Mouse (Mus musculus): ENCODE results near the gene Atp5h. TPM values are rescaled to one million over a fixed set of nuclear protein-coding genes. Genes with fewer than 3 reads are reported as not detected.

Gene Atp5h
- total RNA-seq, 1 experiment = 342 TPM

DNA sequence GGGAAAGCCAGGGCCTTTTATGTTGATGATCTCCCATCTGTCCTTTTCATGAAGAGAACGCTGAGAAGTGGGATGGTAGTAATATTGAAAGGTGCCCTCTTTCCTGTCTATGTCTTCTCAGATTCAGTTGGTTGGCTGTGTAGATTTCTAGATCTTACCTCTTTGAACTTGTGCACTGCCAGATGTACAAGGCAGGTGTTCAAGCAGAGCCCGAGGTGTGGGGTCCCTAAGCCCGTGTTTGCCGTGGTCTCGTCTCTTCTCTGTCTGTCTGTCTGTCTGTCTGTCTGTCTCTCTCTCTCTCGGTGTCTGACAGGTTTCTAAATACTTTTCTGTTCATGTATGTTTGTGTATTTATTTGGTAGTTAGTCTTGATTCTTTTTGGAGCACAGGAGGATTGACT is 5.9 kb upstream of the Atp5h start:
- H3K9me3 ChIP-seq (ENCODE audit: control insufficient read depth, insufficient read depth, low read depth, low read length) = no peaks in the 10 kb centered on the region
- no peak overlapping the region for H3K4me3 ChIP-seq (ENCODE audit: insufficient read depth in 1 of 2, low read depth in 1 of 2, low read length in 2 of 2, poor library complexity in 1 of 2, severe bottlenecking in 1 of 2)
- no peak overlapping the region for H3K27ac ChIP-seq (ENCODE audit: insufficient read depth, low read depth, low read length, poor library complexity, severe bottlenecking)
- H3K4me1 ChIP-seq (ENCODE audit: control insufficient read depth in 2 of 2, insufficient read depth in 2 of 2, low read length in 2 of 2, poor library complexity in 1 of 2) = peaks cover 4 to 7% of the 10 kb centered on the region in 2 experiments; a peak in 2 of 4 replicates
- in situ Hi-C loops (cut with MboI; ENCODE audit: low sequenced_read_pairs in 2 of 2, unreplicated experiment in 2 of 2) = no loop called here
- H3K36me3 ChIP-seq (ENCODE audit: control insufficient read depth, insufficient read depth, low read length, poor library complexity, severe bottlenecking) = peaks cover 16% of the 10 kb centered on the region; the same call in 1 of the 2 replicates
- no peak for DNase-seq (ENCODE audit: low read depth, low spot score)
- H3K9ac ChIP-seq (ENCODE audit: insufficient read depth, low read depth, low read length, poor library complexity, severe bottlenecking) = no peak overlapping the region
- TF ChIP-seq ZNF384 (IDR thresholded peaks at IDR 0.05; ENCODE audit: low read depth, low read length) (no peak), MAFK (IDR thresholded peaks at IDR 0.05; ENCODE audit: insufficient read depth, low read depth, low read length) (no peak), ZC3H11A (IDR thresholded peaks at IDR 0.05; ENCODE audit: borderline replicate concordance, low read depth, low read length) (no peak), HCFC1 (IDR thresholded peaks at IDR 0.05; ENCODE audit: borderline replicate concordance, insufficient read depth, low read length) (no peak), CHD2 (IDR thresholded peaks at IDR 0.05; ENCODE audit: low read depth, low read length) (no peak)

GRCm38 (mm10) chr11:115424666-115425065 is 4.9 kb upstream of the Atp5h start:
- H3K36me3 ChIP-seq (ENCODE audit: control insufficient read depth, insufficient read depth, low read length, poor library complexity, severe bottlenecking) = peaks cover 9% of the 10 kb centered on the region; the same call in 1 of the 2 replicates
- H3K4me3 ChIP-seq (ENCODE audit: insufficient read depth in 1 of 2, low read depth in 1 of 2, low read length in 2 of 2, poor library complexity in 1 of 2, severe bottlenecking in 1 of 2) = no peak overlapping the region
- H3K27ac ChIP-seq (ENCODE audit: insufficient read depth, low read depth, low read length, poor library complexity, severe bottlenecking) = no peak overlapping the region
- peaks cover 4 to 7% of the 10 kb centered on the region in 2 experiments; a peak in 2 of 4 replicates for H3K4me1 ChIP-seq (ENCODE audit: control insufficient read depth in 2 of 2, insufficient read depth in 2 of 2, low read length in 2 of 2, poor library complexity in 1 of 2)
- no peaks in the 10 kb centered on the region for H3K9me3 ChIP-seq (ENCODE audit: control insufficient read depth, insufficient read depth, low read depth, low read length)
- DNase-seq (ENCODE audit: low read depth, low spot score) = no peak
- in situ Hi-C loops (cut with MboI; ENCODE audit: low sequenced_read_pairs in 2 of 2, unreplicated experiment in 2 of 2) = no loop called here
- no peak for TF ChIP-seq MAFK (IDR thresholded peaks at IDR 0.05; ENCODE audit: insufficient read depth, low read depth, low read length)
- no peak for TF ChIP-seq ZC3H11A (IDR thresholded peaks at IDR 0.05; ENCODE audit: borderline replicate concordance, low read depth, low read length)
- TF ChIP-seq HCFC1 (IDR thresholded peaks at IDR 0.05; ENCODE audit: borderline replicate concordance, insufficient read depth, low read length) = no peak
- TF ChIP-seq ZNF384 (IDR thresholded peaks at IDR 0.05; ENCODE audit: low read depth, low read length) = no peak
- no peak for TF ChIP-seq CHD2 (IDR thresholded peaks at IDR 0.05; ENCODE audit: low read depth, low read length)
- no peak overlapping the region for H3K9ac ChIP-seq (ENCODE audit: insufficient read depth, low read depth, low read length, poor library complexity, severe bottlenecking)

GRCm38 (mm10) chr11:115423091-115423490 is 3.3 kb upstream of the Atp5h start:
- H3K9me3 ChIP-seq (ENCODE audit: control insufficient read depth, insufficient read depth, low read depth, low read length) = no peaks in the 10 kb centered on the region
- no peak overlapping the region for H3K4me3 ChIP-seq (ENCODE audit: insufficient read depth in 1 of 2, low read depth in 1 of 2, low read length in 2 of 2, poor library complexity in 1 of 2, severe bottlenecking in 1 of 2)
- H3K9ac ChIP-seq (ENCODE audit: insufficient read depth, low read depth, low read length, poor library complexity, severe bottlenecking) = no peak overlapping the region
- no peaks in the 10 kb centered on the region for H3K36me3 ChIP-seq (ENCODE audit: control insufficient read depth, insufficient read depth, low read length, poor library complexity, severe bottlenecking)
- in situ Hi-C loops (cut with MboI; ENCODE audit: low sequenced_read_pairs in 2 of 2, unreplicated experiment in 2 of 2) = no loop called here
- H3K4me1 ChIP-seq (ENCODE audit: control insufficient read depth in 2 of 2, insufficient read depth in 2 of 2, low read length in 2 of 2, poor library complexity in 1 of 2) = peaks cover 2 to 8% of the 10 kb centered on the region in 2 experiments; a peak in 3 of 4 replicates
- no peak overlapping the region for H3K27ac ChIP-seq (ENCODE audit: insufficient read depth, low read depth, low read length, poor library complexity, severe bottlenecking)
- DNase-seq (ENCODE audit: low read depth, low spot score) = no peak
- TF ChIP-seq ZC3H11A (IDR thresholded peaks at IDR 0.05; ENCODE audit: borderline replicate concordance, low read depth, low read length) (no peak), CHD2 (IDR thresholded peaks at IDR 0.05; ENCODE audit: low read depth, low read length) (no peak), HCFC1 (IDR thresholded peaks at IDR 0.05; ENCODE audit: borderline replicate concordance, insufficient read depth, low read length) (no peak), MAFK (IDR thresholded peaks at IDR 0.05; ENCODE audit: insufficient read depth, low read depth, low read length) (no peak), ZNF384 (IDR thresholded peaks at IDR 0.05; ENCODE audit: low read depth, low read length) (no peak)

DNA sequence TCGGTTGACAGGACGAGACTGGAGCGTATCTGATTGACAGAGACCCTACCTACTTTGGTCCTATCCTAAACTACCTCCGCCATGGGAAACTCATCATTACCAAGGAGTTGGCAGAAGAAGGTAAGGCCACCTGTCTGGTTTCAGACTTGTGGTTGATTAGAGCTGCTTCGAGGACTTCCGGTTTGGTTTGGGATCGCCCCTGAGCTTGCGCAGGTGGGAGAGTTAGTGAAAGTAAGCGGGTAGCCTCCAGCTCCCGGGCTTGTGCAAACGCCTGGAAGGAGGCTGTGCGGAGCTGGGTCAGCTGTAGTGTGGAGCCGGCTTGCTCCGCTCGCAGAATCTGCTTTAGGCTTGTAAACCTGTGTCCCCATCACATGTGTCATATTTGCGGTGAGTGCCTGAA is 2.2 kb upstream of the Atp5h start:
- H3K27ac ChIP-seq (ENCODE audit: insufficient read depth, low read depth, low read length, poor library complexity, severe bottlenecking) = no peak overlapping the region
- peaks cover 3% of the 10 kb centered on the region; the same call in 1 of the 2 replicates for H3K36me3 ChIP-seq (ENCODE audit: control insufficient read depth, insufficient read depth, low read length, poor library complexity, severe bottlenecking)
- DNase-seq (ENCODE audit: low read depth, low spot score) = no peak
- H3K4me1 ChIP-seq (ENCODE audit: control insufficient read depth in 2 of 2, insufficient read depth in 2 of 2, low read length in 2 of 2, poor library complexity in 1 of 2) = peaks cover 1 to 4% of the 10 kb centered on the region in 2 experiments; a peak in 2 of 4 replicates
- peak overlapping the region in 1 of 2 experiments; percentile 10; a peak in 1 of 4 replicates for H3K4me3 ChIP-seq (ENCODE audit: insufficient read depth in 1 of 2, low read depth in 1 of 2, low read length in 2 of 2, poor library complexity in 1 of 2, severe bottlenecking in 1 of 2)
- no peaks in the 10 kb centered on the region for H3K9me3 ChIP-seq (ENCODE audit: control insufficient read depth, insufficient read depth, low read depth, low read length)
- H3K9ac ChIP-seq (ENCODE audit: insufficient read depth, low read depth, low read length, poor library complexity, severe bottlenecking) = no peak overlapping the region; the same call in 1 of the 2 replicates
- TF ChIP-seq ZNF384 (IDR thresholded peaks at IDR 0.05; ENCODE audit: low read depth, low read length) (no peak), CHD2 (IDR thresholded peaks at IDR 0.05; ENCODE audit: low read depth, low read length) (no peak), HCFC1 (IDR thresholded peaks at IDR 0.05; ENCODE audit: borderline replicate concordance, insufficient read depth, low read length) (no peak), MAFK (IDR thresholded peaks at IDR 0.05; ENCODE audit: insufficient read depth, low read depth, low read length) (no peak), ZC3H11A (IDR thresholded peaks at IDR 0.05; ENCODE audit: borderline replicate concordance, low read depth, low read length) (no peak)
- in situ Hi-C loops (cut with MboI; ENCODE audit: low sequenced_read_pairs in 2 of 2, unreplicated experiment in 2 of 2) = no loop called here

Measured in ES-E14 (cell line).